Mouse (Mus musculus) heart, postnatal 0 days (tissue): ENCODE results near the gene Rap2b. TPM values are rescaled to one million over a fixed set of nuclear protein-coding genes. Genes with fewer than 3 reads are reported as not detected.

Experiments used
- ATAC-seq: fragments of 200-750 bp; cut with Nextera tagmentation; 2 replicates; pipeline ENCODE4 v1.8.0; 2017; ENCODE audit warnings: low read depth, moderate number of reproducible peaks, moderate library complexity; ENCODE audit not compliant: insufficient read depth
- DNase-seq: peaks from one replicate; pipeline ENCODE4 v3.0.0-alpha.2; 2016; ENCODE audit warnings: low spot score
- H3K27ac ChIP-seq: fragments of 300-500 bp; sonication (generic); 2 replicates; pipeline ENCODE4 v1.5.1; 2014; ENCODE audit warnings: low read depth, mild to moderate bottlenecking
- H3K27me3 ChIP-seq: fragments of 300-500 bp; sonication (generic); 2 replicates; pipeline ENCODE4 v1.6.1; 2014; ENCODE audit warnings: low read length, mixed read lengths; ENCODE audit not compliant: control insufficient read depth, insufficient read depth
- H3K36me3 ChIP-seq: fragments of 300-500 bp; sonication (generic); replicated peaks from 2 replicates; pipeline ENCODE4 v1.6.1; 2014; ENCODE audit warnings: low read length, mixed read lengths; ENCODE audit not compliant: control insufficient read depth, insufficient read depth
- H3K4me1 ChIP-seq: fragments of 300-500 bp; sonication (generic); 2 replicates; pipeline ENCODE4 v1.6.1; 2014; ENCODE audit warnings: antibody characterized with exemption; ENCODE audit not compliant: control insufficient read depth, insufficient read depth
- H3K4me2 ChIP-seq: fragments of 300-500 bp; sonication (generic); 2 replicates; pipeline ENCODE4 v1.6.1; 2014; ENCODE audit warnings: low read depth, mild to moderate bottlenecking, low read length, moderate library complexity
- H3K4me3 ChIP-seq: fragments of 300-500 bp; sonication (generic); 2 replicates; pipeline ENCODE4 v1.5.1; 2014; ENCODE audit warnings: low read depth, low read length
- H3K9ac ChIP-seq: fragments of 300-500 bp; sonication (generic); replicated peaks from 2 replicates; pipeline ENCODE4 v1.6.1; 2014; ENCODE audit warnings: low read depth, low read length, mixed read lengths
- H3K9me3 ChIP-seq: fragments of 300-500 bp; sonication (generic); replicated peaks from 2 replicates; pipeline ENCODE4 v1.6.1; 2016; ENCODE audit warnings: low read length; ENCODE audit not compliant: control insufficient read depth
- CTCF ChIP-seq: IDR thresholded peaks from 2 replicates; pipeline ENCODE4 v1.5.1; 2016; ENCODE audit warnings: antibody characterized with exemption, control low read depth, low read depth
- EP300 ChIP-seq: IDR thresholded peaks from 2 replicates; pipeline ENCODE4 v1.6.1; 2016; ENCODE audit warnings: antibody characterized with exemption, low read depth
- WGBS: fragments of 180-500 bp; shearing (Covaris S2); extraction: QIAGEN DNeasy Blood & Tissue Kit; methylation state at CpG from one replicate; pipeline ENCODE4 v1.1.7; 2014; 5-methylcytosine and 5-hydroxymethylcytosine counted together
- polyA plus RNA-seq: library from polyadenylated mRNA; unstranded; fragments of >200 nt; fragmentation: Nextera tagmentation; extraction: Ambion mirVana; gene quantifications from 2 replicates; pipeline ENCODE4 v1.2.1, GENCODE M21; 2015
- total RNA-seq: library from RNA; depleted of rRNA; stranded (reverse); fragments of >200 nt; gene quantifications from 2 replicates; pipeline ENCODE4 v1.2.3, GENCODE M21; 2014; ENCODE audit warnings: low replicate concordance

Rap2b gene
- total and polyA plus RNA-seq, 2 experiments from 2014 or later: 4.2 to 4.7 TPM

GRCm38 (mm10) chr3:61364661-61364977 lies 3.2 kb downstream of the Rap2b start:
- H3K27ac ChIP-seq: peak overlapping the region; percentile 95

GRCm38 (mm10) chr3:61364978-61365778 lies 3.7 kb downstream of the Rap2b start:
- no peak for TF ChIP-seq EP300
- no peak for TF ChIP-seq CTCF
- ATAC-seq: no peak

More at GRCm38 (mm10) chr3:61364661-61364977, 3.2 kb downstream of the Rap2b start:
- H3K9me3 ChIP-seq: no peaks in the 10 kb centered on the region
- ATAC-seq: 0 out of 2 replicates have a peak, but pooled peaks have one; percentile 2
- no peak for TF ChIP-seq EP300
- H3K4me1 ChIP-seq: peaks cover 10% of the 10 kb centered on the region; the same call in 1 of the 2 replicates
- H3K4me2 ChIP-seq: peak overlapping the region; percentile 94
- no peak for DNase-seq
- peak overlapping the region; percentile 65 for H3K9ac ChIP-seq
- H3K4me3 ChIP-seq: peak overlapping the region; percentile 81
- under 1% methylated on average over 33 of the region's 33 CpGs for WGBS
- H3K27me3 ChIP-seq: no peaks in the 10 kb centered on the region
- no peaks in the 10 kb centered on the region for H3K36me3 ChIP-seq

GRCm38 (mm10) chr3:61365779-61366373 lies 4.4 kb downstream of the Rap2b start, which contains the start of gene B430305J03Rik:
Gene B430305J03Rik, minus strand, starts transcription at chr3:61365951.
- TF ChIP-seq EP300 (no peak), CTCF (no peak)
- peak within 1 kb of the TSS; percentile 81 for H3K4me3 ChIP-seq
- H3K36me3 ChIP-seq: no peaks in the 10 kb centered on the region
- no peak for ATAC-seq
- H3K27me3 ChIP-seq: no peaks in the 10 kb centered on the region
- peak within 1 kb of the TSS; percentile 95 for H3K27ac ChIP-seq
- DNase-seq: peak; percentile 37
- H3K9me3 ChIP-seq: no peaks in the 10 kb centered on the region
- H3K4me1 ChIP-seq: peaks cover 10% of the 10 kb centered on the region; the same call in 1 of the 2 replicates
- WGBS: 2% methylated on average over 10 of the region's 10 CpGs
- peak within 1 kb of the TSS; percentile 94 for H3K4me2 ChIP-seq
- H3K9ac ChIP-seq: peak within 1 kb of the TSS; percentile 65

More at GRCm38 (mm10) chr3:61364978-61365778, 3.7 kb downstream of the Rap2b start:
- Histone ChIP-seq H3K4me1 (peaks cover 10% of the 10 kb centered on the region; the same call in 1 of the 2 replicates), H3K4me3 (peak overlapping the region; percentile 81), H3K36me3 (no peaks in the 10 kb centered on the region), H3K27me3 (no peaks in the 10 kb centered on the region), H3K27ac (peak overlapping the region; percentile 95), H3K4me2 (peak overlapping the region; percentile 94), H3K9ac (peak overlapping the region; percentile 65), H3K9me3 (no peaks in the 10 kb centered on the region)
- peak; percentile 26 for DNase-seq
- under 1% methylated on average over 67 of the region's 68 CpGs for WGBS

GRCm38 (mm10) chr3:61368446-61368845 lies 7.0 kb downstream of the Rap2b start:
- Histone ChIP-seq H3K4me3 (no peak overlapping the region), H3K36me3 (no peaks in the 10 kb centered on the region), H3K4me1 (peaks cover 10% of the 10 kb centered on the region; the same call in 1 of the 2 replicates), H3K9ac (no peak overlapping the region), H3K27me3 (no peaks in the 10 kb centered on the region), H3K9me3 (no peaks in the 10 kb centered on the region), H3K27ac (no peak overlapping the region), H3K4me2 (no peak overlapping the region)
- ATAC-seq (no peak), DNase-seq (no peak)
- 92% methylated on average over 1 of the region's 1 CpGs for WGBS
- no peak for TF ChIP-seq EP300
- no peak for TF ChIP-seq CTCF

GRCm38 (mm10) chr3:61376001-61376400 lies 14.6 kb downstream of the Rap2b start:
- no peak for ATAC-seq
- 83% methylated on average over 8 of the region's 8 CpGs for WGBS
- H3K4me2 ChIP-seq: no peak overlapping the region

More at GRCm38 (mm10) chr3:61376001-61376400, 14.6 kb downstream of the Rap2b start:
- no peak overlapping the region for H3K27ac ChIP-seq
- no peak overlapping the region for H3K9ac ChIP-seq
- TF ChIP-seq CTCF (no peak), EP300 (no peak)
- no peaks in the 10 kb centered on the region for H3K36me3 ChIP-seq
- H3K9me3 ChIP-seq: no peaks in the 10 kb centered on the region
- H3K4me1 ChIP-seq: no peaks in the 10 kb centered on the region
- H3K4me3 ChIP-seq: no peak overlapping the region
- DNase-seq: no peak
- H3K27me3 ChIP-seq: no peaks in the 10 kb centered on the region
